Mouse (Mus musculus): ENCODE measurements around the gene Cdc42bpb. TPM values are rescaled to one million over a fixed set of nuclear protein-coding genes. Genes with fewer than 3 reads are reported as not detected.

Cdc42bpb gene
- polyA plus RNA-seq, 1 experiment from 2014 or later = 48.1 TPM

- 97% methylated on average over 27 of the region's 27 CpGs for WGBS
- Histone ChIP-seq H3K4me2 (replicated peaks) (no peak overlapping the region), H3K36me3 (replicated peaks; ENCODE audit: control insufficient read depth, insufficient read depth) (peaks cover 96% of the 10 kb centered on the region), H3K9me3 (ENCODE audit: control insufficient read depth, low read length) (no peaks in the 10 kb centered on the region), H3K4me1 (replicated peaks; ENCODE audit: control insufficient read depth, insufficient read depth, low read length) (no peaks in the 10 kb centered on the region), H3K4me3 (replicated peaks; ENCODE audit: low read length) (no peak overlapping the region), H3K27ac (no peak overlapping the region), H3K9ac (no peak overlapping the region), H3K27me3 (ENCODE audit: control insufficient read depth, insufficient read depth, low read length) (no peaks in the 10 kb centered on the region)
- DNase-seq (ENCODE audit: low spot score) = no peak
- ATAC-seq (ENCODE audit: low FRiP score) = no peak
These were observed 76.0 kb downstream of the Cdc42bpb start for GRCm38 (mm10) chr12:111301322-111302017.

- 94% methylated on average over 12 of the region's 12 CpGs for WGBS
- no peaks in the 10 kb centered on the region for H3K9me3 ChIP-seq (ENCODE audit: control insufficient read depth, low read length)
- H3K4me3 ChIP-seq (replicated peaks; ENCODE audit: low read length) = no peak overlapping the region
- no peak overlapping the region for H3K4me2 ChIP-seq (replicated peaks)
- ATAC-seq (ENCODE audit: low FRiP score) (no peak), DNase-seq (ENCODE audit: low spot score) (no peak)
- H3K9ac ChIP-seq = no peak overlapping the region
- H3K36me3 ChIP-seq (replicated peaks; ENCODE audit: control insufficient read depth, insufficient read depth) = peaks cover 76% of the 10 kb centered on the region
- H3K27ac ChIP-seq = no peak overlapping the region
- no peaks in the 10 kb centered on the region for H3K27me3 ChIP-seq (ENCODE audit: control insufficient read depth, insufficient read depth, low read length)
- H3K4me1 ChIP-seq (replicated peaks; ENCODE audit: control insufficient read depth, insufficient read depth, low read length) = no peaks in the 10 kb centered on the region
These were observed 84.5 kb downstream of the Cdc42bpb start for GRCm38 (mm10) chr12:111293025-111293424.

- ATAC-seq (ENCODE audit: low FRiP score) (peak; percentile 27; the same call in 1 of the 2 replicates), DNase-seq (ENCODE audit: low spot score) (no peak)
- H3K27ac ChIP-seq = no peak overlapping the region
- no peaks in the 10 kb centered on the region for H3K36me3 ChIP-seq (replicated peaks; ENCODE audit: control insufficient read depth, insufficient read depth)
- H3K4me3 ChIP-seq (replicated peaks; ENCODE audit: low read length) = no peak overlapping the region
- no peaks in the 10 kb centered on the region for H3K27me3 ChIP-seq (ENCODE audit: control insufficient read depth, insufficient read depth, low read length)
- no peak overlapping the region for H3K9ac ChIP-seq
- no peak overlapping the region for H3K4me2 ChIP-seq (replicated peaks)
- no peaks in the 10 kb centered on the region for H3K4me1 ChIP-seq (replicated peaks; ENCODE audit: control insufficient read depth, insufficient read depth, low read length)
- 29% methylated on average over 10 of the region's 10 CpGs for WGBS
- H3K9me3 ChIP-seq (ENCODE audit: control insufficient read depth, low read length) = no peaks in the 10 kb centered on the region
These were observed 93.0 kb downstream of the Cdc42bpb start for GRCm38 (mm10) chr12:111284532-111284931.

GRCm38 (mm10) chr12:111283573-111283972 lies 93.9 kb downstream of the Cdc42bpb start:
- DNase-seq (ENCODE audit: low spot score) (no peak), ATAC-seq (ENCODE audit: low FRiP score) (no peak)
- H3K4me1 ChIP-seq (replicated peaks; ENCODE audit: control insufficient read depth, insufficient read depth, low read length) = no peaks in the 10 kb centered on the region
- H3K4me3 ChIP-seq (replicated peaks; ENCODE audit: low read length) = no peak overlapping the region
- no peaks in the 10 kb centered on the region for H3K9me3 ChIP-seq (ENCODE audit: control insufficient read depth, low read length)
- no peak overlapping the region for H3K9ac ChIP-seq
- H3K4me2 ChIP-seq (replicated peaks) = no peak overlapping the region
- no peaks in the 10 kb centered on the region for H3K36me3 ChIP-seq (replicated peaks; ENCODE audit: control insufficient read depth, insufficient read depth)
- H3K27me3 ChIP-seq (ENCODE audit: control insufficient read depth, insufficient read depth, low read length) = no peaks in the 10 kb centered on the region
- no peak overlapping the region for H3K27ac ChIP-seq
- WGBS = 75% methylated on average over 4 of the region's 4 CpGs

- 58% methylated on average over 6 of the region's 6 CpGs for WGBS
- Histone ChIP-seq H3K27me3 (ENCODE audit: control insufficient read depth, insufficient read depth, low read length) (peaks cover 63% of the 10 kb centered on the region), H3K4me2 (replicated peaks) (no peak overlapping the region), H3K36me3 (replicated peaks; ENCODE audit: control insufficient read depth, insufficient read depth) (no peaks in the 10 kb centered on the region), H3K9ac (no peak overlapping the region), H3K4me1 (replicated peaks; ENCODE audit: control insufficient read depth, insufficient read depth, low read length) (peaks cover 15% of the 10 kb centered on the region), H3K9me3 (ENCODE audit: control insufficient read depth, low read length) (no peaks in the 10 kb centered on the region), H3K4me3 (replicated peaks; ENCODE audit: low read length) (no peak overlapping the region), H3K27ac (no peak overlapping the region)
- DNase-seq (ENCODE audit: low spot score) = no peak
- ATAC-seq (ENCODE audit: low FRiP score) = no peak
These were observed 101.1 kb downstream of the Cdc42bpb start for GRCm38 (mm10) chr12:111276371-111276770.

- peak overlapping the region; percentile 55 for H3K9ac ChIP-seq
- H3K36me3 ChIP-seq (replicated peaks; ENCODE audit: control insufficient read depth, insufficient read depth) = no peaks in the 10 kb centered on the region
- 2% methylated on average over 57 of the region's 58 CpGs for WGBS
- peak overlapping the region; percentile 81 for H3K4me2 ChIP-seq (replicated peaks)
- H3K27ac ChIP-seq = no peak overlapping the region
- H3K4me1 ChIP-seq (replicated peaks; ENCODE audit: control insufficient read depth, insufficient read depth, low read length) = peaks cover 15% of the 10 kb centered on the region
- no peak; the same call in 1 of the 2 replicates for ATAC-seq (ENCODE audit: low FRiP score)
- DNase-seq (ENCODE audit: low spot score) = no peak
- H3K4me3 ChIP-seq (replicated peaks; ENCODE audit: low read length) = peak overlapping the region; percentile 39
- H3K9me3 ChIP-seq (ENCODE audit: control insufficient read depth, low read length) = no peaks in the 10 kb centered on the region
- peaks cover 73% of the 10 kb centered on the region for H3K27me3 ChIP-seq (ENCODE audit: control insufficient read depth, insufficient read depth, low read length)
These were observed 102.2 kb downstream of the Cdc42bpb start for GRCm38 (mm10) chr12:111275150-111275841.

GRCm38 (mm10) chr12:111274447-111275149 lies 102.9 kb downstream of the Cdc42bpb start:
- WGBS = 3% methylated on average over 79 of the region's 80 CpGs
- peaks cover 80% of the 10 kb centered on the region for H3K27me3 ChIP-seq (ENCODE audit: control insufficient read depth, insufficient read depth, low read length)

GRCm38 (mm10) chr12:111274006-111274405 lies 103.5 kb downstream of the Cdc42bpb start:
- DNase-seq (ENCODE audit: low spot score) (no peak), ATAC-seq (ENCODE audit: low FRiP score) (no peak)
- H3K36me3 ChIP-seq (replicated peaks; ENCODE audit: control insufficient read depth, insufficient read depth) = no peaks in the 10 kb centered on the region
- H3K27me3 ChIP-seq (ENCODE audit: control insufficient read depth, insufficient read depth, low read length) = peaks cover 85% of the 10 kb centered on the region
- 4% methylated on average over 28 of the region's 28 CpGs for WGBS
- no peaks in the 10 kb centered on the region for H3K9me3 ChIP-seq (ENCODE audit: control insufficient read depth, low read length)
- peak overlapping the region; percentile 81 for H3K4me2 ChIP-seq (replicated peaks)
- H3K4me1 ChIP-seq (replicated peaks; ENCODE audit: control insufficient read depth, insufficient read depth, low read length) = peaks cover 15% of the 10 kb centered on the region
- H3K27ac ChIP-seq = no peak overlapping the region
- peak overlapping the region; percentile 55; the same call in 1 of the 2 replicates for H3K9ac ChIP-seq
- peak overlapping the region; percentile 39 for H3K4me3 ChIP-seq (replicated peaks; ENCODE audit: low read length)

More at GRCm38 (mm10) chr12:111274447-111275149, 102.9 kb downstream of the Cdc42bpb start:
- peak overlapping the region; percentile 81 for H3K4me2 ChIP-seq (replicated peaks)
- H3K4me1 ChIP-seq (replicated peaks; ENCODE audit: control insufficient read depth, insufficient read depth, low read length) = peaks cover 15% of the 10 kb centered on the region
- no peak for DNase-seq (ENCODE audit: low spot score)
- no peaks in the 10 kb centered on the region for H3K9me3 ChIP-seq (ENCODE audit: control insufficient read depth, low read length)
- H3K4me3 ChIP-seq (replicated peaks; ENCODE audit: low read length) = peak overlapping the region; percentile 39
- peak; percentile 37 for ATAC-seq (ENCODE audit: low FRiP score)
- H3K9ac ChIP-seq = peak overlapping the region; percentile 55
- H3K36me3 ChIP-seq (replicated peaks; ENCODE audit: control insufficient read depth, insufficient read depth) = no peaks in the 10 kb centered on the region
- no peak overlapping the region for H3K27ac ChIP-seq

GRCm38 (mm10) chr12:111272420-111272819 lies 105.1 kb downstream of the Cdc42bpb start:
- Histone ChIP-seq H3K27ac (no peak overlapping the region), H3K36me3 (replicated peaks; ENCODE audit: control insufficient read depth, insufficient read depth) (no peaks in the 10 kb centered on the region), H3K9ac (no peak overlapping the region), H3K27me3 (ENCODE audit: control insufficient read depth, insufficient read depth, low read length) (peaks cover 82% of the 10 kb centered on the region), H3K4me3 (replicated peaks; ENCODE audit: low read length) (no peak overlapping the region), H3K9me3 (ENCODE audit: control insufficient read depth, low read length) (no peaks in the 10 kb centered on the region), H3K4me2 (replicated peaks) (no peak overlapping the region), H3K4me1 (replicated peaks; ENCODE audit: control insufficient read depth, insufficient read depth, low read length) (peaks cover 15% of the 10 kb centered on the region)
- no peak for ATAC-seq (ENCODE audit: low FRiP score)
- WGBS = 19% methylated on average over 12 of the region's 12 CpGs
- peak; percentile 80 for DNase-seq (ENCODE audit: low spot score)
